Mouse (Mus musculus) left cerebral cortex, adult 8-10 months (tissue): Measurements from ENCODE around the gene Hoga1. TPM values are rescaled to one million over a fixed set of nuclear protein-coding genes. Genes with fewer than 3 reads are reported as not detected.

Experiments
- DNase-seq, 2 experiments: peaks; one replicate each; pipeline ENCODE4 v3.0.0; 2022; ENCODE audit warnings: low spot score in 2 of 2
- total RNA-seq, 4 experiments: library from RNA; stranded (reverse); gene quantifications; 2 replicates each; pipeline ENCODE4 v1.2.4; 2022

The Hoga1 gene
- total RNA-seq, 4 experiments from 2014 or later = 4.8 to 6.0 (median 5.2) TPM

GRCm38 (mm10) chr19:42118596-42118995 is 73.2 kb downstream of the Hoga1 start:
- no peak for DNase-seq

- DNase-seq = no peak
Measured at GRCm38 (mm10) chr19:42120451-42120850, 75.0 kb downstream of the Hoga1 start.

Other genes starting within 250 kb of the Hoga1 start
- gene Arhgap19, start 243.6 kb upstream of the Hoga1 start, total RNA-seq = 1 to 10 TPM; 3.2 to 5.5 (median 3.8) TPM
- 10 to 100 TPM; 18.5 to 22.1 (median 20.7) TPM for gene Frat1, start 215.6 kb upstream of the Hoga1 start, total RNA-seq
- 1 to 10 TPM; 5.9 to 8.2 (median 6.5) TPM for gene Frat2, start 197.5 kb upstream of the Hoga1 start, total RNA-seq
- gene Rrp12, start 149.4 kb upstream of the Hoga1 start, total RNA-seq = 10 to 100 TPM; 30.1 to 33.4 (median 30.9) TPM
- 100 to 1,000 TPM; 554 to 587 (median 579) TPM for gene Pgam1, start 133.7 kb upstream of the Hoga1 start, total RNA-seq
- 10 to 100 TPM; 26.0 to 31.7 (median 29.0) TPM for gene Exosc1, start 112.2 kb upstream of the Hoga1 start, total RNA-seq
- gene Zdhhc16, start 112.1 kb upstream of the Hoga1 start, total RNA-seq = 10 to 100 TPM; 38.1 to 43.7 (median 42.7) TPM
- 10 to 100 TPM; 29.3 to 43.8 (median 34.7) TPM for gene Mms19, start 64.5 kb upstream of the Hoga1 start, total RNA-seq
- gene Ubtd1, start 63.8 kb upstream of the Hoga1 start, total RNA-seq = 10 to 100 TPM; 12.0 to 13.2 (median 12.5) TPM
- under 1 TPM in 2 of 4 experiments, not detected in 2; 0.62 to 0.81 TPM for gene Ankrd2, start 9.6 kb upstream of the Hoga1 start, total RNA-seq
- gene 4933411K16Rik, start 6.6 kb downstream of the Hoga1 start, total RNA-seq = 1 to 10 TPM in 1 of 4 experiments, under 1 TPM in 3; 0.36 to 1.2 (median 0.84) TPM
- 10 to 100 TPM; 64.8 to 72.4 (median 68.3) TPM for gene Morn4, start 40.7 kb downstream of the Hoga1 start, total RNA-seq
- 10 to 100 TPM; 64.0 to 69.1 (median 66.9) TPM for gene Pi4k2a, start 44.9 kb downstream of the Hoga1 start, total RNA-seq
- gene Avpi1, start 83.4 kb downstream of the Hoga1 start, total RNA-seq = 10 to 100 TPM; 28.3 to 30.5 (median 29.8) TPM
- 10 to 100 TPM in 1 of 4 experiments, 1 to 10 TPM in 3; 8.7 to 10.2 (median 9.0) TPM for gene Marveld1, start 101.8 kb downstream of the Hoga1 start, total RNA-seq
- gene Zfyve27, start 118.3 kb downstream of the Hoga1 start, total RNA-seq = 100 to 1,000 TPM in 1 of 4 experiments, 10 to 100 TPM in 3; 78.2 to 101 (median 83.5) TPM
- 1 to 10 TPM; 1.9 to 4.1 (median 2.6) TPM for gene Sfrp5, start 156.6 kb downstream of the Hoga1 start, total RNA-seq
- 100 to 1,000 TPM in 2 of 4 experiments, 10 to 100 TPM in 2; 89.8 to 107 (median 99.9) TPM for gene Golga7b, start 202.0 kb downstream of the Hoga1 start, total RNA-seq